Mouse (Mus musculus) forebrain, embryonic 15.5 days (tissue): Measurements from ENCODE around the gene Prmt2. TPM values are rescaled to one million over a fixed set of nuclear protein-coding genes. Genes with fewer than 3 reads are reported as not detected.

Source experiments
- ATAC-seq: fragments of 200-750 bp; cut with Nextera tagmentation; replicated peaks from 2 replicates; pipeline ENCODE4 v1.8.0; 2017; ENCODE audit warnings: mild to moderate bottlenecking, moderate TSS enrichment, moderate library complexity
- H3K27ac ChIP-seq: fragments of 300-500 bp; sonication (generic); replicated peaks from 2 replicates; pipeline ENCODE4 v1.5.1; 2015; ENCODE audit warnings: mild to moderate bottlenecking, inconsistent platforms
- H3K27me3 ChIP-seq: fragments of 300-500 bp; sonication (generic); 2 replicates; pipeline ENCODE4 v1.6.1; 2015; ENCODE audit warnings: inconsistent platforms
- H3K36me3 ChIP-seq: fragments of 300-500 bp; sonication (generic); 2 replicates; pipeline ENCODE4 v1.6.1; 2015; ENCODE audit warnings: mild to moderate bottlenecking, inconsistent platforms
- H3K4me1 ChIP-seq: fragments of 300-500 bp; sonication (generic); 2 replicates; pipeline ENCODE4 v1.6.1; 2015; ENCODE audit warnings: inconsistent platforms
- H3K4me2 ChIP-seq: fragments of 300-500 bp; sonication (generic); replicated peaks from 2 replicates; pipeline ENCODE4 v1.6.1; 2015; ENCODE audit warnings: mild to moderate bottlenecking, inconsistent platforms
- H3K4me3 ChIP-seq: fragments of 300-500 bp; sonication (generic); 2 replicates; pipeline ENCODE4 v1.5.1; 2015; ENCODE audit warnings: mild to moderate bottlenecking, inconsistent platforms
- H3K9ac ChIP-seq: fragments of 300-500 bp; sonication (generic); replicated peaks from 2 replicates; pipeline ENCODE4 v1.6.1; 2015; ENCODE audit warnings: mild to moderate bottlenecking, inconsistent platforms
- H3K9me3 ChIP-seq: fragments of 300-500 bp; sonication (generic); 2 replicates; pipeline ENCODE4 v1.6.1; 2016; ENCODE audit warnings: inconsistent platforms
- WGBS: fragments of 180-500 bp; shearing (Covaris S2); methylation state at CpG from one replicate; pipeline ENCODE4 v1.1.7; 2015; ENCODE audit warnings: mixed read lengths; 5-methylcytosine and 5-hydroxymethylcytosine counted together
- polyA plus RNA-seq: library from polyadenylated mRNA; unstranded; fragments of >200 nt; fragmentation: Nextera tagmentation; extraction: Ambion mirVana; gene quantifications from 2 replicates; pipeline ENCODE4 v1.2.1, GENCODE M21; 2015

The Prmt2 gene
- polyA plus RNA-seq, 1 experiment from 2014 or later: 269 TPM

GRCm38 (mm10) chr10:76212121-76212520 lies 25.5 kb downstream of the Prmt2 start:
- H3K4me2 ChIP-seq: no peak overlapping the region
- H3K27me3 ChIP-seq: no peaks in the 10 kb centered on the region
- no peak overlapping the region for H3K9ac ChIP-seq
- 95% methylated on average over 6 of the region's 6 CpGs for WGBS
- no peaks in the 10 kb centered on the region for H3K4me1 ChIP-seq
- peaks cover 5% of the 10 kb centered on the region; the same call in 1 of the 2 replicates for H3K9me3 ChIP-seq
- H3K27ac ChIP-seq: no peak overlapping the region
- H3K4me3 ChIP-seq: no peak overlapping the region
- peaks cover 91% of the 10 kb centered on the region for H3K36me3 ChIP-seq
- ATAC-seq: no peak

GRCm38 (mm10) chr10:76210806-76211205 lies 26.9 kb downstream of the Prmt2 start:
- no peak overlapping the region for H3K4me3 ChIP-seq
- no peak overlapping the region for H3K27ac ChIP-seq
- peaks cover 88% of the 10 kb centered on the region for H3K36me3 ChIP-seq
- no peak for ATAC-seq
- 95% methylated on average over 7 of the region's 7 CpGs for WGBS
- H3K27me3 ChIP-seq: no peaks in the 10 kb centered on the region
- H3K4me2 ChIP-seq: no peak overlapping the region
- H3K4me1 ChIP-seq: no peaks in the 10 kb centered on the region
- H3K9ac ChIP-seq: no peak overlapping the region
- peaks cover 5% of the 10 kb centered on the region; the same call in 1 of the 2 replicates for H3K9me3 ChIP-seq

- Histone ChIP-seq H3K4me3 (no peak overlapping the region), H3K36me3 (peaks cover 72% of the 10 kb centered on the region)
- 90% methylated on average over 8 of the region's 8 CpGs for WGBS
Measured at GRCm38 (mm10) chr10:76209241-76209640, 28.4 kb downstream of the Prmt2 start.

GRCm38 (mm10) chr10:76207262-76207796 lies 30.3 kb downstream of the Prmt2 start:
- ATAC-seq: no peak
- Histone ChIP-seq H3K27me3 (no peaks in the 10 kb centered on the region), H3K36me3 (peaks cover 54% of the 10 kb centered on the region), H3K4me1 (no peaks in the 10 kb centered on the region), H3K9me3 (no peaks in the 10 kb centered on the region), H3K27ac (no peak overlapping the region), H3K4me3 (no peak overlapping the region), H3K4me2 (no peak overlapping the region), H3K9ac (no peak overlapping the region)
- WGBS: 93% methylated on average over 13 of the region's 13 CpGs

More at GRCm38 (mm10) chr10:76209241-76209640, 28.4 kb downstream of the Prmt2 start:
- Histone ChIP-seq H3K27ac (no peak overlapping the region), H3K4me2 (no peak overlapping the region), H3K27me3 (no peaks in the 10 kb centered on the region), H3K4me1 (no peaks in the 10 kb centered on the region), H3K9ac (no peak overlapping the region), H3K9me3 (no peaks in the 10 kb centered on the region)
- ATAC-seq: no peak

- Histone ChIP-seq H3K27ac (no peak overlapping the region), H3K4me1 (no peaks in the 10 kb centered on the region), H3K9me3 (no peaks in the 10 kb centered on the region), H3K27me3 (no peaks in the 10 kb centered on the region), H3K4me3 (peak overlapping the region; percentile 33), H3K36me3 (peaks cover 25% of the 10 kb centered on the region), H3K9ac (peak overlapping the region; percentile 32), H3K4me2 (peak overlapping the region; percentile 37)
- ATAC-seq: peak; percentile 53
- 18% methylated on average over 18 of the region's 18 CpGs for WGBS
Measured at GRCm38 (mm10) chr10:76203798-76204283, 33.8 kb downstream of the Prmt2 start.

GRCm38 (mm10) chr10:76201978-76202377 lies 35.7 kb downstream of the Prmt2 start:
- Histone ChIP-seq H3K4me1 (no peaks in the 10 kb centered on the region), H3K36me3 (peaks cover 9% of the 10 kb centered on the region; the same call in 1 of the 2 replicates), H3K9ac (no peak overlapping the region), H3K27ac (no peak overlapping the region), H3K4me3 (no peak overlapping the region), H3K4me2 (no peak overlapping the region), H3K27me3 (no peaks in the 10 kb centered on the region), H3K9me3 (no peaks in the 10 kb centered on the region)
- 15% methylated on average over 7 of the region's 7 CpGs for WGBS
- no peak; the same call in 1 of the 2 replicates for ATAC-seq

- H3K4me2 ChIP-seq: no peak overlapping the region
- ATAC-seq: no peak
- whole genome bisulfite sequencing: 91% methylated on average over 3 of the region's 3 CpGs
- no peak overlapping the region for H3K4me3 ChIP-seq
- no peaks in the 10 kb centered on the region for H3K4me1 ChIP-seq
- peaks cover 4% of the 10 kb centered on the region; the same call in 1 of the 2 replicates for H3K36me3 ChIP-seq
- H3K9ac ChIP-seq: no peak overlapping the region
- H3K27me3 ChIP-seq: no peaks in the 10 kb centered on the region
- H3K9me3 ChIP-seq: no peaks in the 10 kb centered on the region
- no peak overlapping the region for H3K27ac ChIP-seq
Measured at GRCm38 (mm10) chr10:76201416-76201815, 36.2 kb downstream of the Prmt2 start.

GRCm38 (mm10) chr10:76188010-76188409 lies 49.7 kb downstream of the Prmt2 start:
- WGBS: 97% methylated on average over 1 of the region's 1 CpGs
- ATAC-seq: no peak

GRCm38 (mm10) chr10:76185216-76185615 lies 52.4 kb downstream of the Prmt2 start:
- 82% methylated on average over 4 of the region's 4 CpGs for WGBS
- Histone ChIP-seq H3K27ac (no peak overlapping the region), H3K4me3 (no peak overlapping the region), H3K27me3 (no peaks in the 10 kb centered on the region), H3K36me3 (no peaks in the 10 kb centered on the region), H3K9me3 (no peaks in the 10 kb centered on the region), H3K4me2 (no peak overlapping the region), H3K4me1 (no peaks in the 10 kb centered on the region), H3K9ac (no peak overlapping the region)
- ATAC-seq: no peak

More at GRCm38 (mm10) chr10:76188010-76188409, 49.7 kb downstream of the Prmt2 start:
- no peak overlapping the region for H3K4me2 ChIP-seq
- H3K4me1 ChIP-seq: no peaks in the 10 kb centered on the region
- H3K36me3 ChIP-seq: no peaks in the 10 kb centered on the region
- H3K9me3 ChIP-seq: no peaks in the 10 kb centered on the region
- H3K27ac ChIP-seq: no peak overlapping the region
- H3K4me3 ChIP-seq: no peak overlapping the region
- no peak overlapping the region for H3K9ac ChIP-seq
- H3K27me3 ChIP-seq: no peaks in the 10 kb centered on the region

- H3K27ac ChIP-seq: no peak overlapping the region
- WGBS: 37% methylated on average over 2 of the region's 2 CpGs
- no peaks in the 10 kb centered on the region for H3K36me3 ChIP-seq
- no peak for ATAC-seq
- no peaks in the 10 kb centered on the region for H3K9me3 ChIP-seq
- no peak overlapping the region for H3K4me3 ChIP-seq
- 0 out of 2 replicates have a peak, but pooled peaks cover 5% of the 10 kb centered on the region for H3K4me1 ChIP-seq
- no peak overlapping the region for H3K9ac ChIP-seq
- no peak overlapping the region for H3K4me2 ChIP-seq
- H3K27me3 ChIP-seq: no peaks in the 10 kb centered on the region
Measured at GRCm38 (mm10) chr10:76174899-76175298, 62.8 kb downstream of the Prmt2 start.

- no peak for ATAC-seq
- H3K4me1 ChIP-seq: no peaks in the 10 kb centered on the region
- no peak overlapping the region for H3K27ac ChIP-seq
- H3K4me3 ChIP-seq: no peak overlapping the region
- no peaks in the 10 kb centered on the region for H3K36me3 ChIP-seq
- no peak overlapping the region for H3K9ac ChIP-seq
- H3K27me3 ChIP-seq: no peaks in the 10 kb centered on the region
- H3K9me3 ChIP-seq: no peaks in the 10 kb centered on the region
- WGBS: 63% methylated on average over 1 of the region's 1 CpGs
- H3K4me2 ChIP-seq: no peak overlapping the region
Measured at GRCm38 (mm10) chr10:76158009-76158408, 79.7 kb downstream of the Prmt2 start.

GRCm38 (mm10) chr10:76157528-76157927 lies 80.1 kb downstream of the Prmt2 start:
- H3K9ac ChIP-seq: no peak overlapping the region

More at GRCm38 (mm10) chr10:76157528-76157927, 80.1 kb downstream of the Prmt2 start:
- H3K4me3 ChIP-seq: no peak overlapping the region
- H3K4me1 ChIP-seq: no peaks in the 10 kb centered on the region
- no peaks in the 10 kb centered on the region for H3K27me3 ChIP-seq
- no peaks in the 10 kb centered on the region for H3K36me3 ChIP-seq
- ATAC-seq: no peak
- H3K4me2 ChIP-seq: no peak overlapping the region
- H3K27ac ChIP-seq: no peak overlapping the region
- 83% methylated on average over 5 of the region's 5 CpGs for WGBS
- no peaks in the 10 kb centered on the region for H3K9me3 ChIP-seq
